Mouse (Mus musculus): Measurements from ENCODE around the gene Timm13.

Gene Timm13

GRCm38 (mm10) chr10:80904004-80904693 is 3.4 kb upstream of the Timm13 start:
- no peak for DNase-seq (ENCODE audit: low spot score in 2 of 2)

- DNase-seq (ENCODE audit: low spot score in 2 of 2), result no peak
Observed at GRCm38 (mm10) chr10:80903282-80903681, 2.5 kb upstream of the Timm13 start.

- no peak for DNase-seq (ENCODE audit: low spot score in 2 of 2)
Observed at GRCm38 (mm10) chr10:80902273-80902940, 1.6 kb upstream of the Timm13 start.

- no peak for DNase-seq (ENCODE audit: low spot score in 2 of 2)
Observed at GRCm38 (mm10) chr10:80901409-80902272, 872 bp upstream of the Timm13 start.

- no peak for DNase-seq (ENCODE audit: low spot score in 2 of 2)
Observed at GRCm38 (mm10) chr10:80899591-80900317, 1.0 kb downstream of the Timm13 start.

GRCm38 (mm10) chr10:80899074-80899473 is 1.7 kb downstream of the Timm13 start:
- DNase-seq (ENCODE audit: low spot score in 2 of 2), result no peak

- peak in 1 of 2 experiments; percentile 70 for DNase-seq (ENCODE audit: low spot score in 2 of 2)
Observed at GRCm38 (mm10) chr10:80897861-80898510, 2.8 kb downstream of the Timm13 start.

GRCm38 (mm10) chr10:80896581-80897485 is 3.9 kb downstream of the Timm13 start:
- DNase-seq (ENCODE audit: low spot score in 2 of 2), result no peak

GRCm38 (mm10) chr10:80895697-80896096 is 5.1 kb downstream of the Timm13 start:
- no peak for DNase-seq (ENCODE audit: low spot score in 2 of 2)

GRCm38 (mm10) chr10:80895100-80895499 is 5.7 kb downstream of the Timm13 start:
- DNase-seq (ENCODE audit: low spot score in 2 of 2), result no peak

- DNase-seq (ENCODE audit: low spot score in 2 of 2), result no peak
Observed at GRCm38 (mm10) chr10:80887181-80887580, 13.6 kb downstream of the Timm13 start.

GRCm38 (mm10) chr10:80881301-80881700 is 19.5 kb downstream of the Timm13 start:
- DNase-seq (ENCODE audit: low spot score in 2 of 2), result peak in 1 of 2 experiments; percentile 74

- no peak for DNase-seq (ENCODE audit: low spot score in 2 of 2)
Observed at GRCm38 (mm10) chr10:80880901-80881300, 19.9 kb downstream of the Timm13 start.

GRCm38 (mm10) chr10:80880131-80880641 is 20.6 kb downstream of the Timm13 start:
- peak in 1 of 2 experiments; percentile 51 for DNase-seq (ENCODE audit: low spot score in 2 of 2)

GRCm38 (mm10) chr10:80876594-80876993 is 24.2 kb downstream of the Timm13 start:
- DNase-seq (ENCODE audit: low spot score in 2 of 2), result no peak

GRCm38 (mm10) chr10:80876028-80876427 is 24.7 kb downstream of the Timm13 start:
- peak in 1 of 2 experiments; percentile 61 for DNase-seq (ENCODE audit: low spot score in 2 of 2)

- DNase-seq (ENCODE audit: low spot score in 2 of 2), result no peak
Observed at GRCm38 (mm10) chr10:80874035-80874434, 26.7 kb downstream of the Timm13 start.

- DNase-seq (ENCODE audit: low spot score in 2 of 2), result no peak
Observed at GRCm38 (mm10) chr10:80871581-80871980, 29.2 kb downstream of the Timm13 start, which contains the start of gene Tmprss9. Gene Tmprss9, plus strand, starts transcription at chr10:80871848.

- no peak for DNase-seq (ENCODE audit: low spot score in 2 of 2)
Observed at GRCm38 (mm10) chr10:80870993-80871392, 29.8 kb downstream of the Timm13 start.

- DNase-seq (ENCODE audit: low spot score in 2 of 2), result no peak
Observed at GRCm38 (mm10) chr10:80864446-80864845, 36.3 kb downstream of the Timm13 start.

Measured in left cerebral cortex, adult 9 months (tissue).